Comparison of ENCODE assay signal across 15 mouse cellular contexts in the genomic region with DNA sequence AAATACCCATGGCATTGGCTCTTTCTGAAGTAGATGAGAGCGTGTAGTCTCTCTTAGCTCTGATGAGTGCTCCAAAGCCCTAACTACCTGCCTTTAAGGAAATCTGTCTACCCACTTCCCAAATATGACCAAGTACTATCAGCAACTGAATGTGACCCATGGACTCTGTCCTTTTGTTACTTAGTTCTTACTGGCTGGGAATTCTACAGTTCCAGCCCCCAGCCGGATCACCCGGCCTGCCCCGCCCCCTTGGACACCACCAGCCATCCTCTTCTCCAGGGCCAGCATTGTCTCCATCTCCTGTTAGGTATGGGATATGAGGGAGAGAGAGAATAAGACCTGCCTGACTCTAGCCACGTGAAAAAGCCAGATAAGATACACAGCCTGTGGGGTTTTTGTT. TPM values are rescaled to one million over a fixed set of nuclear protein-coding genes. Genes with fewer than 3 reads are reported as not detected.
"Had no signal": no experiment of that assay in that cellular context is flagged by ENCODE, and none has a peak within 500 bp of the region (broad histone marks: within the 10 kb centered on the region; RNA-seq: fewer than 3 reads in every experiment).

Gene Slc27a5, minus strand, starts transcription at position 140 of the 400 bp plus-strand sequence.

- H3K27me3 ChIP-seq: limb, embryonic 13.5 days; midbrain, embryonic 13.5 days had no signal

- H3K36me3 ChIP-seq: limb, embryonic 13.5 days; midbrain, embryonic 13.5 days had no signal

- H3K9ac ChIP-seq: limb, embryonic 13.5 days; midbrain, embryonic 13.5 days had no signal

- ATAC-seq: lung, postnatal 0 days; midbrain, embryonic 13.5 days had no signal

- H3K9me3 ChIP-seq: limb, embryonic 13.5 days; midbrain, embryonic 13.5 days had no signal

- H3K4me3 ChIP-seq: layer of hippocampus, adult 2 months; limb, embryonic 13.5 days; midbrain, embryonic 13.5 days had no signal

- H3K27ac ChIP-seq: layer of hippocampus, adult 2 months; limb, embryonic 13.5 days; midbrain, embryonic 13.5 days had no signal

- H3K4me2 ChIP-seq: limb, embryonic 13.5 days; midbrain, embryonic 13.5 days had no signal

- H3K4me1 ChIP-seq: limb, embryonic 13.5 days; midbrain, embryonic 13.5 days had no signal

- DNase-seq: kidney, adult 11 months; kidney, postnatal 10 days; kidney, postnatal 4 days; lung, adult 2 months; lung, postnatal 36 days; right cerebral cortex, postnatal 14 days; thymus, postnatal 4 days had no signal

RNA-seq across cellular contexts. Expression of gene Slc27a5, which starts in this region (rescaled TPM):
- total RNA-seq: layer of hippocampus, postnatal 10 days; megakaryocyte progenitor cell, adult 5-6 weeks; midbrain, postnatal 0 days had no signal
- polyA plus RNA-seq: kidney, embryonic 14.5 days; lung, postnatal 0 days had no signal
